Mouse (Mus musculus): Measurements from ENCODE around the gene Ttll13.
A peak's percentile ranks its signal among the peaks of the same experiment; 100 is the strongest.

GRCm38 (mm10) chr7:80205705-80206589 is 40.2 kb upstream of the Ttll13 start:
- TF ChIP-seq POLR2A (IDR thresholded peaks at IDR 0.05; ENCODE audit: low read depth, low read length) (no peak), CTCF (IDR thresholded peaks at IDR 0.05; ENCODE audit: extremely low read depth, insufficient read length, insufficient replicate concordance, low read depth, low read length) (0 out of 2 replicates have a peak, but pooled peaks have one; percentile 7)
